Mouse (Mus musculus) C2C12 (cell line): ENCODE results near the gene Vps36. TPM values are rescaled to one million over a fixed set of nuclear protein-coding genes. Genes with fewer than 3 reads are reported as not detected.

ENCODE experiments used
- H3K27me3 ChIP-seq: one replicate; pipeline ENCODE4 v1.6.1; 2011; ENCODE audit not compliant: control insufficient read depth, insufficient read depth, insufficient read length
- H3K36me3 ChIP-seq: one replicate; pipeline ENCODE4 v1.6.1; 2011; ENCODE audit not compliant: control insufficient read depth, insufficient read depth
- H3K4me3 ChIP-seq: one replicate; pipeline ENCODE4 v1.5.1; 2011; ENCODE audit warnings: mild to moderate bottlenecking, control low read depth; ENCODE audit not compliant: poor library complexity, insufficient read depth, severe bottlenecking
- H3K79me2 ChIP-seq: one replicate; pipeline ENCODE4 v1.6.1; 2011; ENCODE audit not compliant: control insufficient read depth, insufficient read depth
- H3K79me3 ChIP-seq: one replicate; pipeline ENCODE4 v1.6.1; 2011; ENCODE audit warnings: low read depth, control low read depth
- H3ac ChIP-seq: one replicate; pipeline ENCODE3; 2011; ENCODE audit warnings: low read depth; ENCODE audit not compliant: control insufficient read depth, insufficient read length
- CEBPB ChIP-seq: IDR thresholded peaks from one replicate; pipeline ENCODE4 v1.6.1; 2011; ENCODE audit warnings: low read depth, mild to moderate bottlenecking, control low read depth, moderate library complexity
- CTCF ChIP-seq: IDR thresholded peaks from one replicate; pipeline ENCODE4 v1.5.1; 2011; ENCODE audit not compliant: control insufficient read depth, insufficient read depth, insufficient read length
- FOSL1 ChIP-seq: IDR thresholded peaks from one replicate; pipeline ENCODE4 v1.8.0; 2011; ENCODE audit warnings: mild to moderate bottlenecking, low read length; ENCODE audit not compliant: poor library complexity, insufficient read depth, severe bottlenecking
- MAX ChIP-seq: IDR thresholded peaks from one replicate; pipeline ENCODE4 v1.6.1; 2011; ENCODE audit warnings: mild to moderate bottlenecking, control low read depth
- MYOD1 ChIP-seq: IDR thresholded peaks from one replicate; pipeline ENCODE4 v1.6.1; 2011; ENCODE audit warnings: low read depth; ENCODE audit not compliant: control insufficient read depth, insufficient read length
- MYOG ChIP-seq: IDR thresholded peaks from one replicate; pipeline ENCODE4 v1.6.1; 2011; ENCODE audit not compliant: control insufficient read depth, insufficient read length; ENCODE audit errors: extremely low read depth
- USF1 ChIP-seq: IDR thresholded peaks from one replicate; pipeline ENCODE4 v1.6.1; 2011; ENCODE audit warnings: low read depth, mild to moderate bottlenecking, control low read depth, moderate library complexity
- polyA plus RNA-seq: library from polyadenylated mRNA; unstranded; fragments of >200 nt; fragmentation: generic; extraction: Trizol; gene quantifications from one replicate; pipeline ENCODE4 v1.2.1, GENCODE M21; 2012; ENCODE audit warnings: missing spikeins

Vps36 gene
- polyA plus RNA-seq, 1 experiment, result 22.9 TPM

DNA sequence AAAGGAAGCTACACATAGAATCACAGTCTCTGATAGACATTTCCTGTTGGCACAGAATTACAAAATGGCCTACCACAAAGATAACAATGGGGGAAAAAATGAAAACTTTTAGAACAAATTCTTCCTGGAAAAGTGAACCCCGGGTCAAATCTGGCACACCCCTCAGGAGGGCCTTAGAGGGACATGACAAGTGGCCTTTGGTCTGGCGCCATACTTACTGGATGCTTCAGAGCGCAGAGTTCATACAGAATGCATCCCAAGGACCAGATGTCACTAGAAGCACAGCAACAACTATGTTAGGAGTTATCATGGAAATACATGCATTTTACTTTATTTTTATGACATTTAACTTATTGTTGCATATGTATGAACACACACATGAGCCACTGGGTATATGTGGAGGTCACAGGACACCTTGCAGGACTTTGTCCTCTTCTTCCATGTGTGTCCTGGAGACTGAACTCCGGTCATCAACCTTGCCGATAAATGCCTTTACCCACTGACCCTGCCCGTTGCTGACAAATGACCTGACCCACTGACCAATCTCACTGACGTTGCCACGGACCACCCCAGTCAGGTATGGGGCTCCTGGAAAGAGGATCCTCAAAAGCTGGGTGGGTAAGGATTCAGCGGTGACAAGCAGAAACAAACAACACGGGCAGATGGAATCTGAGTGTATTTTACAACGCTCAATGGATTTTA, 42.8 kb upstream of the Vps36 start:
- no peaks in the 10 kb centered on the region for H3K27me3 ChIP-seq
- no peak for TF ChIP-seq FOSL1
- TF ChIP-seq USF1, result no peak
- no peak for TF ChIP-seq MAX
- no peak for TF ChIP-seq CTCF
- no peak for TF ChIP-seq CEBPB
- TF ChIP-seq MYOD1, result no peak
- TF ChIP-seq MYOG, result no peak
- H3K79me2 ChIP-seq, result no peaks in the 10 kb centered on the region
- H3ac ChIP-seq, result no peak overlapping the region
- H3K79me3 ChIP-seq, result no peaks in the 10 kb centered on the region
- H3K36me3 ChIP-seq, result no peaks in the 10 kb centered on the region
- H3K4me3 ChIP-seq, result no peak overlapping the region

DNA sequence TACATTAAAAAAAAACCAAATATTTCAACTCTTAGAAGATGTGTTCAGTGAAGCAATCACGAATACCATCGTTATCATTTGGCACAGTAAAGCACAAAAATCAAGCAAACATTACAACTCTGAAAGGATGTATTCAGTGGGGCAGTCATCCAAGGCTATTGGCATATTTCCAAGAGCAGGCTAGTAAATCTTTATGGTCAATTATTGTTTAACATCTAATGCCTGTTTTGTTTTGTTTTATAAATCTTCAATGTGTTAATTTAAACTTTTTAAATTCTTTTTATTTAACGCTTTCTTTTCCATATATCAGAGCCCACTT, 42.3 kb upstream of the Vps36 start:
- Histone ChIP-seq H3K79me3 (no peaks in the 10 kb centered on the region), H3ac (no peak overlapping the region), H3K27me3 (no peaks in the 10 kb centered on the region), H3K79me2 (no peaks in the 10 kb centered on the region), H3K4me3 (no peak overlapping the region), H3K36me3 (no peaks in the 10 kb centered on the region)
- TF ChIP-seq CEBPB, result no peak
- TF ChIP-seq USF1, result no peak
- TF ChIP-seq MAX, result no peak
- TF ChIP-seq MYOG, result no peak
- TF ChIP-seq MYOD1, result no peak
- TF ChIP-seq FOSL1, result no peak
- TF ChIP-seq CTCF, result no peak

DNA sequence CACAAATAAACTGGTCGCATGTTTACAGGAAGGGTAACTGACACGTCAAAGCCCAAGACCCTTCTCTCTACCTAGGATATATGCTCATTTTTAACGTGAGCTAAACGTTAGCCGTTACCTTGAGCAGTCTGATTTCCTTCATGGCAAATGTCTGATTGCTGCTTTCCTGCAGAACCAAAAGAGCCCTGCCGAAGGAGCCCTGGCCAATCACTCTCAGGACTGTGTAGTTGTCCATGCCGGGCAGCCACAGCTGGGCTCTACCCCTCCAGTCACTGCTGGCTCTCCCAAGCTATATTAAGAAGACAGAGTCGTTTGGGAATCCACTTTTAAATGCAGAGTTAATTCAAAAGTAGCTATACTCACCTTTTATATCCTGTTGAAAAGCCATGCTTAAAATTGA, 30.4 kb upstream of the Vps36 start:
- TF ChIP-seq CEBPB (no peak), MAX (no peak), USF1 (no peak), CTCF (no peak), MYOG (no peak), FOSL1 (no peak), MYOD1 (no peak)
- Histone ChIP-seq H3K79me2 (no peaks in the 10 kb centered on the region), H3K27me3 (no peaks in the 10 kb centered on the region), H3K36me3 (no peaks in the 10 kb centered on the region), H3K4me3 (no peak overlapping the region), H3K79me3 (no peaks in the 10 kb centered on the region), H3ac (no peak overlapping the region)

DNA sequence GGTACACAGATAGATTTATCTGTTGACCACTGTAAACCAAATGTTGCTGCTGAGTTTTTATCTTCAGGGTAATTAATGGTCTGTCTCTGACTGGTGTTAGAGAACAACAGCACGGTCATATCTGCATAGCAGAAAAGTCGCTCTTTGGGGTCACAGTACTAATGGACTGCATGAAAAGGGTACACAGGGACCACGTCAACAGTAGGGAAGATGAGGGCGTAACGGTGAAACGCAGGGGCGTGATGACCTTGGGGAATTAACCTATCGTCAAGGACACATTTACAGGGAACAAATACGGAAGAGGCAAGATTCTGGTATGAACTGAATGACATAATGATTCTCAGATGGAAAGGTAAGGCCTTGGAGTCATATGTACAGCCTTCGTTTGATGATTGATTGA, 28.2 kb upstream of the Vps36 start:
- H3K36me3 ChIP-seq, result peaks cover 10% of the 10 kb centered on the region
- H3K79me2 ChIP-seq, result no peaks in the 10 kb centered on the region
- H3K4me3 ChIP-seq, result no peak overlapping the region
- TF ChIP-seq MYOG (no peak), USF1 (no peak), CEBPB (no peak), CTCF (no peak), MYOD1 (no peak), FOSL1 (no peak), MAX (no peak)
- H3ac ChIP-seq, result no peak overlapping the region
- H3K79me3 ChIP-seq, result no peaks in the 10 kb centered on the region
- no peaks in the 10 kb centered on the region for H3K27me3 ChIP-seq

DNA sequence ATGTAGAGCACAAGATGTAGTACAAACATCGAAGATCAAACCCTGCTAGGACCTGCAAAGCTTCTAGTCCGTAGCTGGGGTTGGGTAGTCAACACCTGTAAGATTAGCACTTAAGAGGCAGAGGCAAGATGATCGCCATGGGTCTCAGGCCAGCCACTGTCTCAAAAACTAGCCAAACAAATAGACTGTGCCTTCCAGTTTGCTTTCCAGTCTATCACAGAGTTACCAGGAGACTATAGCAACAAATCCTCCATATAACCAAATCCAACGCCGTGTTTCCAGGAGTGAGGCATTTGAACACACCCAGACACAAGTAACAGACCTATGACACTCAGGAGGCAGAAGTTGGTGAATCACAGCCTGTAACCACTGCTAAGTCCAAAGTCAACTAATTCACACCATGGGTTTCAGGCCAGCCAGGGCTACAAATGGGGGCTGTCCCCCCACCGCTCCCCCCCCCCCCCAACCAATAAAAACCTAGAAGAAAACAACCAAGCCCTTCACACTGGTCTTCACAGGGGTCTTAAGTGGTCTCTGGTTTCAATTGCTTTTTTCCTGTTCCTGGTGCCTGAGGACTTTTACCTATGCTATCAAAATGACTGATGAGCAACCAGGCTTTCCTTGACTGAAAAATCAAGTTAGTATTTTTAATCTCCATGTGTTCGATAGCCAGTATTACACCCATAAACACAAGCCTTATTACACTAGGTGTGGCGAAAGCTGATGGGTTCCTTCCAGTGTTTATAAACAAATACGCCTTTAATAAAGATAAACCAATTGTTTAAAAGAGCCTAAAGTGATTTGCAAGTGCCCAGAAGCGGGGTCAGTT, 27.1 kb upstream of the Vps36 start:
- H3K4me3 ChIP-seq, result peak overlapping the region; percentile 22
- no peaks in the 10 kb centered on the region for H3K79me2 ChIP-seq
- H3K36me3 ChIP-seq, result peaks cover 11% of the 10 kb centered on the region
- no peaks in the 10 kb centered on the region for H3K27me3 ChIP-seq
- TF ChIP-seq MYOD1 (no peak), CEBPB (no peak), MYOG (no peak), USF1 (no peak), CTCF (no peak), MAX (no peak), FOSL1 (no peak)
- no peak overlapping the region for H3ac ChIP-seq
- no peaks in the 10 kb centered on the region for H3K79me3 ChIP-seq
